Mouse (Mus musculus) neural tube, embryonic 14.5 days (tissue): ENCODE results near the gene Arhgef9. TPM values are rescaled to one million over a fixed set of nuclear protein-coding genes. Genes with fewer than 3 reads are reported as not detected.

ENCODE experiments used
- ATAC-seq: fragments of 200-750 bp; cut with Nextera tagmentation; 2 replicates; pipeline ENCODE4 v1.8.0; 2017; ENCODE audit warnings: low read depth, mild to moderate bottlenecking, moderate TSS enrichment, moderate library complexity
- H3K27ac ChIP-seq: fragments of 300-500 bp; sonication (generic); 2 replicates; pipeline ENCODE4 v1.5.1; 2014; ENCODE audit warnings: low read depth, mild to moderate bottlenecking, control low read depth, low read length, moderate library complexity, mixed read lengths
- H3K27me3 ChIP-seq: fragments of 300-500 bp; sonication (generic); 2 replicates; pipeline ENCODE4 v1.6.1; 2014; ENCODE audit warnings: low read length; ENCODE audit not compliant: control insufficient read depth, insufficient read depth
- H3K36me3 ChIP-seq: fragments of 300-500 bp; sonication (generic); 2 replicates; pipeline ENCODE4 v1.6.1; 2014; ENCODE audit warnings: low read length, mixed read lengths; ENCODE audit not compliant: control insufficient read depth, insufficient read depth
- H3K4me1 ChIP-seq: fragments of 300-500 bp; sonication (generic); 2 replicates; pipeline ENCODE4 v1.6.1; 2014; ENCODE audit warnings: low read length; ENCODE audit not compliant: control insufficient read depth, insufficient read depth
- H3K4me2 ChIP-seq: fragments of 300-500 bp; sonication (generic); 2 replicates; pipeline ENCODE4 v1.6.1; 2014; ENCODE audit warnings: mild to moderate bottlenecking, low read depth, low read length, control low read depth
- H3K4me3 ChIP-seq: fragments of 300-500 bp; sonication (generic); 2 replicates; pipeline ENCODE4 v1.5.1; 2014; ENCODE audit warnings: low read depth, low read length, control low read depth, mixed read lengths
- H3K9ac ChIP-seq: fragments of 300-500 bp; sonication (generic); replicated peaks from 2 replicates; pipeline ENCODE4 v1.6.1; 2014; ENCODE audit warnings: low read depth, mild to moderate bottlenecking, control low read depth, low read length, mixed read lengths
- H3K9me3 ChIP-seq: fragments of 300-500 bp; sonication (generic); 2 replicates; pipeline ENCODE4 v1.6.1; 2016; ENCODE audit warnings: low read length; ENCODE audit not compliant: control insufficient read depth
- WGBS: fragments of 180-500 bp; shearing (Covaris S2); extraction: QIAGEN DNeasy Blood & Tissue Kit; methylation state at CpG from one replicate; pipeline ENCODE4 v1.1.7; 2014; 5-methylcytosine and 5-hydroxymethylcytosine counted together
- polyA plus RNA-seq: library from polyadenylated mRNA; unstranded; fragments of >200 nt; fragmentation: Nextera tagmentation; extraction: Ambion mirVana; gene quantifications from 2 replicates; pipeline ENCODE4 v1.2.1, GENCODE M21; 2014

Gene Arhgef9
- polyA plus RNA-seq, 1 experiment from 2014 or later = 60.5 TPM

DNA sequence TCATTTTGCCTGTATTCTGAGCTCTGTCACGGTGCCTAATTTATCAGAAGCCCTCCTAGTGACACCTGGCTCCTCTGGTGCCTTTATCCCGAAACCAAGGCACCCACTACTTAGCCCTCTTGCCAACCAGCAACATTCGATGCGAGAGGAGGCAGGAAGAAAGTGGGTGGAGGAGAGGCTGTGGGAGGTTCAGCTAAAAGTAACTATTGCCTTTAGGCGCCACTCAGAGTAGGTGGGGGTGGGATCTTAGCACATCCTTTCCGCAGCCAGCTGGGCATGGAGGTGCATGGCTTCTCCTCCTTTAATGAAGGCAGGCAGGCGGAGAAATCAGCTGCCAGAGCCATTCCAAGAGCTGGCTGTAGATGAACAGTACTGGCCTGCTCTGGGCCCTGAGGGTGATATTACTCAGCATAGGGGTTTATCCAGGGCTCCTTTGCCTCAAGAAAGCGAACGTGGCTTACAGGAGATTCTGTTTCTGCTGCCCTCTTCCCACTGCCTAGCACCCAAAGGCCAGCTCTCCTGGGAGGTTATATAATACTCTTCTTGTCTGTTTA is 39.7 kb downstream of the Arhgef9 start:
- Histone ChIP-seq H3K27ac (no peak overlapping the region), H3K9ac (no peak overlapping the region), H3K27me3 (no peaks in the 10 kb centered on the region), H3K4me1 (no peaks in the 10 kb centered on the region), H3K36me3 (no peaks in the 10 kb centered on the region), H3K4me3 (no peak overlapping the region), H3K4me2 (no peak overlapping the region), H3K9me3 (no peaks in the 10 kb centered on the region)
- ATAC-seq = no peak
- WGBS = 42% methylated on average over 9 of the region's 9 CpGs

DNA sequence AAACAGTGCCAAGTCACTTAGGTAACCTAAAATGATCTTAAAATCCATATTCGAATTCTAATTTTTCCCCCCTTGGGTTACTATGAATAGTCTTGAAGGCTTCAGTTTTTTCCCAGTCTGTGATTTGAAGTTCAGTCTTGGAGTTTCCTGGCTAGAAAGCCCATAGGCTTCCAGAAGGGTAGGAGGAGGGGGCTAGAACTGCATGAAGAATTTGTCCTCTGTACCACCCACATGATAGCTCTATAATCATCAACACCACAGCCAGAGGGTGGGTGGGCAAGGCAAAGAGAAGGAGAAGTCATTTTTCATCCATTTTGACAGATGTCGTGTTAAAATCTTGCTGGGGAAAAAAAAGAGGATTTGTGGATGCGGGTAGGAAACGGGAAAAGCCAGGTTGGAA is 58.0 kb downstream of the Arhgef9 start:
- H3K9me3 ChIP-seq = no peaks in the 10 kb centered on the region
- no peak overlapping the region for H3K4me2 ChIP-seq
- no peaks in the 10 kb centered on the region for H3K4me1 ChIP-seq
- H3K27ac ChIP-seq = no peak overlapping the region
- no peak for ATAC-seq
- H3K27me3 ChIP-seq = no peaks in the 10 kb centered on the region
- WGBS = 84% methylated on average over 4 of the region's 4 CpGs
- no peak overlapping the region for H3K4me3 ChIP-seq
- H3K36me3 ChIP-seq = no peaks in the 10 kb centered on the region
- H3K9ac ChIP-seq = no peak overlapping the region

DNA sequence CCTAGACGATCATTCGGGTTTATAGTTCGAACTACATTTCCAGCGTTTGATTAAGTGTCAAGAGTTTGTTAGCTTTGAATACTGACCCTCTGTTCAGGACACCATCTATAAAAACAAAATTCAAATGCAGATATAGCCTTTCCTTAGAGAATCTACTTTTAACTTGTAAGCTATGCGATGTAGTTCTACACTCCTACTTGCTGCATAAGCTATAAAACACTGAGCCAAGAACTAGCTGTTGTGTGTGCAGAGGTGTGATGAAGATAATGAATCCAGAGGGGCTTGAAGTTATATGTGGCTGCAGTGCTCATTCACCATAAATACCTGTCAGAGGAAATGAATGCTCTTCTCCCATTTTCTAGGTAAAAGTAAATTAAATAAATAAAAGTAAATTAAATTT is 63.2 kb downstream of the Arhgef9 start:
- no peak overlapping the region for H3K27ac ChIP-seq
- no peak for ATAC-seq
- H3K4me3 ChIP-seq = no peak overlapping the region
- 80% methylated on average over 5 of the region's 5 CpGs for WGBS
- H3K9ac ChIP-seq = no peak overlapping the region
- H3K4me1 ChIP-seq = no peaks in the 10 kb centered on the region
- H3K27me3 ChIP-seq = no peaks in the 10 kb centered on the region
- no peaks in the 10 kb centered on the region for H3K36me3 ChIP-seq
- no peak overlapping the region for H3K4me2 ChIP-seq
- no peaks in the 10 kb centered on the region for H3K9me3 ChIP-seq

DNA sequence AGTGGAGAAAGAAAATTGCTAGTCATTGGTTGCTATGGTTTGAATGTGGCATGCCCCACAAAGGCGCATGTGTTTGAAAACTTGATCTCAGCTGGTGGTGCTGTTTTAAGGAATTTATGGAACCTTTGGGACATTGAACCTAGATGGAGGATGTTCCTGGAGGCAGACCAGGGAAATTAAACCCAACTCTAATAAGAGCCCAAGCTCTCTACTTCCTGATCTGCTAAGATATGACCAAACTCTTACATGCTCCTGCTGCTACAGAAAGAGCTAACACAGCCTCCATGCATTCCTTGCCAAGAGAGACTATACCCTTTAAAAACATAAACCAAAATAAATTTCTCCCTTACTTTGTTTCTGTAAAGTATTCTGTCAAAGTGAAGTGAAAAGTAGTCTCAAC is 63.7 kb downstream of the Arhgef9 start:
- Histone ChIP-seq H3K36me3 (no peaks in the 10 kb centered on the region), H3K27me3 (no peaks in the 10 kb centered on the region), H3K4me2 (no peak overlapping the region), H3K9me3 (no peaks in the 10 kb centered on the region), H3K4me1 (no peaks in the 10 kb centered on the region), H3K27ac (no peak overlapping the region), H3K9ac (no peak overlapping the region), H3K4me3 (no peak overlapping the region)
- ATAC-seq = no peak
- WGBS = 74% methylated on average over 1 of the region's 1 CpGs

DNA sequence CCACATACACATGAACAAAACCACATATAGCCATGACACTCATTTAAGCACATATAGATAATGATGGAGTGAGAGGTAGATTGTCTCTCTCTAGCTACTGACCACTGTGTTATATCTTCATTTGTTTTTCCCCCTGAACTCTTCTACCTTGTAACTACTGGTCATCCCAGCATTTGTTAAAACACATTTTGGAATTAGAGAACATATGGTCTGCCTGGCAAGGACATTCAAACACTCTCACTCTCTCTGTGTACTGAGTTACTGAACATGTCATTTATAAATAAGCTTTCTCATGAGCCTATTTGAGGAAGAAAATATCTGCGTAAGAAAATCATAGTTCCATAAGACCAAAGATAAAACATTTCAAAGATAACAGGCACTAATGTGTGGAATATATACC is 64.9 kb downstream of the Arhgef9 start:
- no peak for ATAC-seq
- Histone ChIP-seq H3K9ac (no peak overlapping the region), H3K4me3 (no peak overlapping the region), H3K27me3 (no peaks in the 10 kb centered on the region), H3K9me3 (no peaks in the 10 kb centered on the region), H3K36me3 (no peaks in the 10 kb centered on the region), H3K4me2 (no peak overlapping the region), H3K27ac (no peak overlapping the region), H3K4me1 (no peaks in the 10 kb centered on the region)
- WGBS = 89% methylated on average over 1 of the region's 1 CpGs

DNA sequence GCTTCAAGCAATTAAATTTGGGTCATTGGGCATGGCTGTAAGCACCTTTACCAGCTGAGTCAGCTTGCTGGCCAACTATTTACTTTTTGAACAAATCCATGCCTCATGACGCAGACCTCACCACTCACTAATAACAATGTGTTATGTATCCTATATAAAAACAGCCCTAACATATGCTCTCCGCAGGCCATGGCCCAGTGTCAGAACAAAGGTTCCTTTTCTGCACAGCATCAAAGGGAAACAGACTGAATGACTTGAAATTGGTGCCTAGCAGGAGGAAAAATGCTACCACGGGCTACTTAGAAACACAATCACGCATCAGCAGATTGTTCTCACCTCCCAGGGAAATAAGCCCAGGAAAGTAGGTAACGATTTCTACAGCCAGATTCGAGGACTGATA is 73.2 kb downstream of the Arhgef9 start:
- no peaks in the 10 kb centered on the region for H3K4me1 ChIP-seq
- H3K27ac ChIP-seq = no peak overlapping the region
- H3K9ac ChIP-seq = no peak overlapping the region
- H3K27me3 ChIP-seq = no peaks in the 10 kb centered on the region
- no peaks in the 10 kb centered on the region for H3K9me3 ChIP-seq
- H3K36me3 ChIP-seq = no peaks in the 10 kb centered on the region
- no peak for ATAC-seq
- no peak overlapping the region for H3K4me3 ChIP-seq
- WGBS = 53% methylated on average over 6 of the region's 6 CpGs
- H3K4me2 ChIP-seq = no peak overlapping the region

DNA sequence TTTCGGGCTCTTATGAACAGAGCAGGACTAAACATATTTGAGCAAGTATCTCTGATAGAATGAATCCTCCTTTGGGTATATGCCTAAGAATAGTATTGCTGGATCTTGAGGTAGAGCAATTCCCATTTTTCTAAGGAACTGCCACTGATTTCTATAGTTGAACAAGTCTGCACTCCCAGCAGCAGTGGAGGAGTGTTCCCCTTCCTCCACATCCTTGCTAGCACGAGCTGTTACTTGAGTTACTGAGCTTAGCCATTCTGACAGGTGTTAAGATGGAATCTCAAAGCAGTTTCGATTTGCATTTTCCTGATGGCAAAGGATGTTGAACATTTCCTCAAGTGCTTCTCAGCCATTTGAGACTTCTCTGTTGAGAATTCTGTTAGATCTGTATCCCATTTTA is 92.3 kb downstream of the Arhgef9 start:
- Histone ChIP-seq H3K4me1 (no peaks in the 10 kb centered on the region), H3K4me2 (no peak overlapping the region), H3K9ac (no peak overlapping the region), H3K27ac (no peak overlapping the region), H3K4me3 (no peak overlapping the region), H3K9me3 (no peaks in the 10 kb centered on the region), H3K36me3 (no peaks in the 10 kb centered on the region), H3K27me3 (no peaks in the 10 kb centered on the region)
- WGBS = 80% methylated on average over 3 of the region's 3 CpGs
- no peak for ATAC-seq

DNA sequence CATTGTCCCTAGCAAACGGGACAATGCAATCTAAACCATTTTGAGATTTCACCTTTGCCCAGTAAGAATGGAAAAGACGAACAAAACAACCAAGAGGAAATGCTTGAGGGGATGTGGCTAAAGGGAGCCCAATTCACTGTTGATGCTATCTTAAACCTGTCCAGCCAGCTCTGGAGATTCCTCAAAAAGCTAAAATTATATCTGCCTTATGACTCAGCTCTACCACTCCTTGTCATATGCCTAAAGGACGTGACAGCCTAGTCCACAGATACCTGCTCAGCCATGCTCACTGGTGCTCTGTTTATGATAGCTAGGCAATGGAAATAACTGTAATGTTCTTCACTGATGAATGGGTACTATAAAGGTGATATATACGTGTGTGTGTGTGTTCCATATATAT is 109.0 kb downstream of the Arhgef9 start:
- Histone ChIP-seq H3K4me1 (no peaks in the 10 kb centered on the region), H3K27me3 (no peaks in the 10 kb centered on the region), H3K36me3 (no peaks in the 10 kb centered on the region), H3K4me2 (no peak overlapping the region), H3K9ac (no peak overlapping the region), H3K9me3 (no peaks in the 10 kb centered on the region), H3K27ac (no peak overlapping the region), H3K4me3 (no peak overlapping the region)
- ATAC-seq = no peak
- 85% methylated on average over 4 of the region's 4 CpGs for WGBS

DNA sequence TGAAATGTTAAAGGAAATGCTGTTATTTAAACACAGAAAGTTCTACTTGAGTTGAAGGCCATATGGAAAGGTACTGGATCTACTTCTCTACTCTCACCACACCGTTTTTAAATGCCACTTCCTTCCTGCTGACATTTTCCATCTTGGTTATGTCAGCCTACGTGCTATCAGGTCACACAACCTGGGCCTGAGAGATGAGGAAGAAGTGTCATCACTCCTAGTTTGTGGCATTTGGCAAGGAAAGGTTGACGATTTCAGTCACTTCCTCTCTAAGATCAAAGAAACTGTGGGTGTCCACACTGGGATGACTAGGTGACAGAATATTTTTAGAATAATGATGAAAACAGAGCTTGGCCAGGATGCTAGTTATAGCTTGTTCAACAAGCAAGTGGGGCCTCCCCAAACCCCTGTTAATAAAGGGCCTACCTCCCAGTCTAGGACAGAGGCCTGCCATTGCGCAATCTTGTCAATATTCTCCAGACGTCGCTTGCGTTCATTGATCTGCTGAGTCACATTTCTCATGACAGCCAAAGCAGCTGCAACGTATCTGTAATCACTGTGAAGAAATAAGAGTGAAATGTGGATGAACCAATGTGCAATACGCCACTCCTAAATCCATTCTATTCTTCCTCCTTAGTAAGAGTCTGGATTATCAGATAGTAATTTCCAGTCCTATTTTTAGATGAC is 119.5 kb downstream of the Arhgef9 start:
- no peak for ATAC-seq
- H3K36me3 ChIP-seq = no peaks in the 10 kb centered on the region
- no peaks in the 10 kb centered on the region for H3K27me3 ChIP-seq
- H3K9me3 ChIP-seq = no peaks in the 10 kb centered on the region
- no peaks in the 10 kb centered on the region for H3K4me1 ChIP-seq
- WGBS = 88% methylated on average over 9 of the region's 9 CpGs
- no peak overlapping the region for H3K27ac ChIP-seq
- no peak overlapping the region for H3K4me2 ChIP-seq
- no peak overlapping the region for H3K9ac ChIP-seq
- no peak overlapping the region for H3K4me3 ChIP-seq
